Mouse (Mus musculus): ENCODE measurements around the gene Zfp668. TPM values are rescaled to one million over a fixed set of nuclear protein-coding genes. Genes with fewer than 3 reads are reported as not detected.

The Zfp668 gene
- polyA plus RNA-seq, 1 experiment from 2014 or later, result 32.6 TPM

DNA sequence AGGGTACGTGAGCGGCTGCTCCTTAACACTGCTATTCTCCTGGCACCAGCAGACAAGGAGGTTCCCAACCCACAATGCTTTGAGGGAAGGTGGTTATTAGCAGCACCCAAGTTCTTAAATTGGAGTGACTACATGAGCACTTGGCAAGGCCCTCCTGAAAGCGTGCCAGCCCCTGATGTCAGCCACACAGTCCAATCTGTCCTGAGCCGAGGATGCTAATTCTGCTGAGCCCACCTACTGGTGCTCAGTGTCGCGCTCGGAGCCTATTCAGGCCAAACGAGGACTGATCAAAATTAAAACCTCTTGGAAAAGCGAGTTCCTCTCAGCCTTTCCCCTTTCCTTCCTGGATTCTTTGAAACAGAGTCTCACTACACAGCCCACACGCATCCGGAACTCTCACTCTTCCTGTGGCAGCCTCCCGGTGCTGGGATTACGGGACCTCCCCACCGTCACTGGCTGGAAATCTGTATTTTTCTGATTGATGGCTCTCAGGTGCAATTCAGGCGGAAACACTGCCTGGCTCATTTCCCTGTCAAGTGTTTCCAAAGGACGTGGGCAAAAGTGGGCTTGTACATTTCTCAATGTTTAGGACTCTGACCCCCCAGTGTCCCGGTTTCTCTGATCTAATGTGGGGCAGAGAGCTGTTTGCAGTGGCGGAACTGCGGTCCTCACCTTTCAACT lies 62.2 kb downstream of the Zfp668 start:
- 89% methylated on average over 19 of the region's 19 CpGs for WGBS
- no peak for ATAC-seq (replicated peaks; ENCODE audit: low FRiP score)
- H3K4me3 ChIP-seq (ENCODE audit: low read depth, low read length), result no peak overlapping the region

DNA sequence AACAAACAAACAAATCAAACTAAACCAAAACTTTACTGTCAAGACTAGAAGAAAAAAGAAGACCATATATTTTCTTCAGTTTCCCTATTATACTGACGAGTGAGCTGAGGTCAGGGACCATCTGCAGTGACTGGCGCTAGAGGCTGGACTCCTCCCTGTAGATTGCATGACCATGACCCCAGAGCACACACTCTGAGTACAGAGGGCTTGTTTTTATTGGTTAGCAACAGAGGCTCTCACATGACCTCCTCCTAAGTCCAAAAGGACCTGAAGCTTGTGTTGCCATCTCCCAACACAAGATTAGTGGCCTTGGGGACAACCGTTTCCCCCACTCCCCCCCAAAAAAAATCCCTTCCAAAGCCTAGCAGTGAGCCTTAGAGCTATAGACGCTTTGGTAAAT lies 62.8 kb downstream of the Zfp668 start:
- Histone ChIP-seq H3K9me3 (ENCODE audit: control insufficient read depth, low read length) (no peaks in the 10 kb centered on the region), H3K27me3 (ENCODE audit: control insufficient read depth, insufficient read depth, low read length) (no peaks in the 10 kb centered on the region), H3K4me3 (ENCODE audit: low read depth, low read length) (no peak overlapping the region), H3K9ac (ENCODE audit: low read length) (no peak overlapping the region), H3K27ac (ENCODE audit: low read depth, low read length) (no peak overlapping the region), H3K36me3 (ENCODE audit: control insufficient read depth, insufficient read depth, low read length) (no peaks in the 10 kb centered on the region), H3K4me2 (ENCODE audit: low read depth, low read length, severe bottlenecking) (no peak overlapping the region), H3K4me1 (replicated peaks; ENCODE audit: control insufficient read depth, insufficient read depth, low read length) (no peaks in the 10 kb centered on the region)
- DNase-seq (ENCODE audit: low spot score), result no peak
- ATAC-seq (replicated peaks; ENCODE audit: low FRiP score), result no peak
- 92% methylated on average over 4 of the region's 4 CpGs for WGBS

More for the DNA sequence above, 62.2 kb downstream of the Zfp668 start:
- Histone ChIP-seq H3K4me1 (replicated peaks; ENCODE audit: control insufficient read depth, insufficient read depth, low read length) (no peaks in the 10 kb centered on the region), H3K9me3 (ENCODE audit: control insufficient read depth, low read length) (no peaks in the 10 kb centered on the region), H3K27me3 (ENCODE audit: control insufficient read depth, insufficient read depth, low read length) (no peaks in the 10 kb centered on the region), H3K36me3 (ENCODE audit: control insufficient read depth, insufficient read depth, low read length) (no peaks in the 10 kb centered on the region), H3K27ac (ENCODE audit: low read depth, low read length) (no peak overlapping the region), H3K4me2 (ENCODE audit: low read depth, low read length, severe bottlenecking) (no peak overlapping the region), H3K9ac (ENCODE audit: low read length) (no peak overlapping the region)
- DNase-seq (ENCODE audit: low spot score), result no peak

Other genes with a start within 250 kb of the Zfp668 start
- 59.5 and 65.8 TPM in 2 replicates for gene Bcl7c, start 167.9 kb downstream of the Zfp668 start, polyA plus RNA-seq (2014; fragmentation: Nextera tagmentation; extraction: Ambion mirVana)
- 7.2 and 9.5 TPM in 2 replicates for gene Ctf1, start 164.1 kb downstream of the Zfp668 start, polyA plus RNA-seq (2014; fragmentation: Nextera tagmentation; extraction: Ambion mirVana)
- 0.63 TPM in 1 of 2 replicates, not detected in the other for gene Ctf2, start 144.7 kb downstream of the Zfp668 start, polyA plus RNA-seq (2014; fragmentation: Nextera tagmentation; extraction: Ambion mirVana)
- 7.9 and 9.7 TPM in 2 replicates for gene Fbxl19, start 132.3 kb downstream of the Zfp668 start, polyA plus RNA-seq (2014; fragmentation: Nextera tagmentation; extraction: Ambion mirVana)
- gene Orai3, start 107.0 kb downstream of the Zfp668 start, polyA plus RNA-seq (2014; fragmentation: Nextera tagmentation; extraction: Ambion mirVana), result 6.6 and 7.1 TPM in 2 replicates
- gene Setd1a, start 100.2 kb downstream of the Zfp668 start, polyA plus RNA-seq (2014; fragmentation: Nextera tagmentation; extraction: Ambion mirVana), result 28.8 and 30.7 TPM in 2 replicates
- not detected in 2 replicates for gene Gm49388, start 91.2 kb downstream of the Zfp668 start, polyA plus RNA-seq (2014; fragmentation: Nextera tagmentation; extraction: Ambion mirVana)
- gene Hsd3b7, start 76.2 kb downstream of the Zfp668 start, polyA plus RNA-seq (2014; fragmentation: Nextera tagmentation; extraction: Ambion mirVana), result 6.5 and 7.9 TPM in 2 replicates
- gene Stx4a, start 52.5 kb downstream of the Zfp668 start, polyA plus RNA-seq (2014; fragmentation: Nextera tagmentation; extraction: Ambion mirVana), result 10.1 and 13.2 TPM in 2 replicates
- gene Stx1b, start 52.3 kb downstream of the Zfp668 start, polyA plus RNA-seq (2014; fragmentation: Nextera tagmentation; extraction: Ambion mirVana), result 11.1 and 13.0 TPM in 2 replicates
- 26.2 and 26.8 TPM in 2 replicates for gene Zfp646, start 607 bp downstream of the Zfp668 start, polyA plus RNA-seq (2014; fragmentation: Nextera tagmentation; extraction: Ambion mirVana)
- gene Prss53, start 14.1 kb upstream of the Zfp668 start, polyA plus RNA-seq (2014; fragmentation: Nextera tagmentation; extraction: Ambion mirVana), result 0.56 and 0.91 TPM in 2 replicates
- gene Gm21974, start 18.6 kb upstream of the Zfp668 start, polyA plus RNA-seq (2014; fragmentation: Nextera tagmentation; extraction: Ambion mirVana), result not detected in 2 replicates
- gene Vkorc1, start 18.8 kb upstream of the Zfp668 start, polyA plus RNA-seq (2014; fragmentation: Nextera tagmentation; extraction: Ambion mirVana), result 47.8 and 48.9 TPM in 2 replicates
- gene Bckdk, start 27.3 kb upstream of the Zfp668 start, polyA plus RNA-seq (2014; fragmentation: Nextera tagmentation; extraction: Ambion mirVana), result 102 and 139 TPM in 2 replicates
- 55.9 and 58.3 TPM in 2 replicates for gene Kat8, start 35.7 kb upstream of the Zfp668 start, polyA plus RNA-seq (2014; fragmentation: Nextera tagmentation; extraction: Ambion mirVana)
- gene Prss8, start 53.3 kb upstream of the Zfp668 start, polyA plus RNA-seq (2014; fragmentation: Nextera tagmentation; extraction: Ambion mirVana), result 1.8 and 3.1 TPM in 2 replicates
- 10.4 and 10.7 TPM in 2 replicates for gene Prss36, start 69.9 kb upstream of the Zfp668 start, polyA plus RNA-seq (2014; fragmentation: Nextera tagmentation; extraction: Ambion mirVana)
- 44.7 and 62.6 TPM in 2 replicates for gene Fus, start 90.6 kb upstream of the Zfp668 start, polyA plus RNA-seq (2014; fragmentation: Nextera tagmentation; extraction: Ambion mirVana)
- 4.2 and 7.0 TPM in 2 replicates for gene Pycard, start 117.0 kb upstream of the Zfp668 start, polyA plus RNA-seq (2014; fragmentation: Nextera tagmentation; extraction: Ambion mirVana)
- not detected in 2 replicates for gene Trim72, start 127.1 kb upstream of the Zfp668 start, polyA plus RNA-seq (2014; fragmentation: Nextera tagmentation; extraction: Ambion mirVana)
- gene Itgam, start 185.8 kb upstream of the Zfp668 start, polyA plus RNA-seq (2014; fragmentation: Nextera tagmentation; extraction: Ambion mirVana), result 0.40 and 0.57 TPM in 2 replicates
- gene Gm49368, start 185.9 kb upstream of the Zfp668 start, polyA plus RNA-seq (2014; fragmentation: Nextera tagmentation; extraction: Ambion mirVana), result not detected in 2 replicates

Measured in forebrain, embryonic 11.5 days (tissue).